ENCODE assay signal across 12 mouse cellular contexts in genomic region chr2:28014778-28015177, GRCm38 (mm10).
"Had no signal": no experiment of that assay in that cellular context is flagged by ENCODE, and none has a peak within 500 bp of the region (broad histone marks: within the 10 kb centered on the region; RNA-seq: fewer than 3 reads in every experiment).

No protein-coding gene starts in this region.

- H3K4me2 ChIP-seq: lung, embryonic 14.5 days; neural tube, embryonic 12.5 days had no signal

- H3K9me3 ChIP-seq: midbrain, embryonic 10.5 days; neural tube, embryonic 12.5 days had no signal

- DNase-seq: kidney, adult 8-10 months; kidney, postnatal 25 days; left cerebral cortex, postnatal 4 days; lung, embryonic 14.5 days; midbrain, embryonic 14.5 days; thymus, adult 2 months; thymus, postnatal 25 days had no signal

- H3K9ac ChIP-seq: lung, embryonic 14.5 days; neural tube, embryonic 12.5 days had no signal

- H3K27ac ChIP-seq: neural tube, embryonic 12.5 days had no signal

- H3K4me1 ChIP-seq: midbrain, embryonic 10.5 days; neural tube, embryonic 12.5 days had no signal

- H3K27me3 ChIP-seq: neural tube, embryonic 12.5 days had no signal

- H3K4me3 ChIP-seq: midbrain, embryonic 10.5 days; neural tube, embryonic 12.5 days had no signal

- ATAC-seq: hindbrain, embryonic 16.5 days; inflammation-experienced regulatory T-cells, adult 6 months; intestine, postnatal 0 days had no signal
